Mouse (Mus musculus) kidney, embryonic 15.5 days (tissue): ENCODE results near the gene Ipo7. TPM values are rescaled to one million over a fixed set of nuclear protein-coding genes. Genes with fewer than 3 reads are reported as not detected.
"Not testable (repeated sequence)": the region's sequence is repeated elsewhere in the genome, so short reads cannot be mapped to it uniquely, and the experiment has no call there.

Experiments
- ATAC-seq: fragments of 200-750 bp; cut with Nextera tagmentation; replicated peaks from 2 replicates; pipeline ENCODE4 v1.8.0; 2017; ENCODE audit warnings: moderate TSS enrichment; ENCODE audit not compliant: low FRiP score
- H3K27ac ChIP-seq: fragments of 300-500 bp; sonication (generic); 2 replicates; pipeline ENCODE4 v1.5.1; 2015; ENCODE audit warnings: mild to moderate bottlenecking, inconsistent platforms
- H3K27me3 ChIP-seq: fragments of 300-500 bp; sonication (generic); 2 replicates; pipeline ENCODE4 v1.6.1; 2015; ENCODE audit warnings: inconsistent platforms
- H3K36me3 ChIP-seq: fragments of 300-500 bp; sonication (generic); 2 replicates; pipeline ENCODE4 v1.6.1; 2015; ENCODE audit warnings: inconsistent platforms
- H3K4me1 ChIP-seq: fragments of 300-500 bp; sonication (generic); 2 replicates; pipeline ENCODE4 v1.6.1; 2015; ENCODE audit warnings: inconsistent platforms
- H3K4me2 ChIP-seq: fragments of 300-500 bp; sonication (generic); 2 replicates; pipeline ENCODE4 v1.6.1; 2015; ENCODE audit warnings: moderate library complexity, mild to moderate bottlenecking, inconsistent platforms
- H3K4me3 ChIP-seq: fragments of 300-500 bp; sonication (generic); replicated peaks from 2 replicates; pipeline ENCODE4 v1.5.1; 2015; ENCODE audit warnings: mild to moderate bottlenecking, inconsistent platforms
- H3K9ac ChIP-seq: fragments of 300-500 bp; sonication (generic); 2 replicates; pipeline ENCODE4 v1.6.1; 2015; ENCODE audit warnings: mild to moderate bottlenecking, inconsistent platforms
- H3K9me3 ChIP-seq: fragments of 300-500 bp; sonication (generic); replicated peaks from 2 replicates; pipeline ENCODE4 v1.6.1; 2016; ENCODE audit warnings: inconsistent platforms
- WGBS: fragments of 180-500 bp; shearing (Covaris S2); methylation state at CpG from one replicate; pipeline ENCODE4 v1.1.7; 2015; ENCODE audit warnings: mixed read lengths; 5-methylcytosine and 5-hydroxymethylcytosine counted together
- polyA plus RNA-seq: library from polyadenylated mRNA; unstranded; fragments of >200 nt; fragmentation: Nextera tagmentation; extraction: Ambion mirVana; gene quantifications from 2 replicates; pipeline ENCODE4 v1.2.1, GENCODE M21; 2015

Ipo7 gene
- polyA plus RNA-seq, 1 experiment from 2014 or later = 53.8 TPM

DNA sequence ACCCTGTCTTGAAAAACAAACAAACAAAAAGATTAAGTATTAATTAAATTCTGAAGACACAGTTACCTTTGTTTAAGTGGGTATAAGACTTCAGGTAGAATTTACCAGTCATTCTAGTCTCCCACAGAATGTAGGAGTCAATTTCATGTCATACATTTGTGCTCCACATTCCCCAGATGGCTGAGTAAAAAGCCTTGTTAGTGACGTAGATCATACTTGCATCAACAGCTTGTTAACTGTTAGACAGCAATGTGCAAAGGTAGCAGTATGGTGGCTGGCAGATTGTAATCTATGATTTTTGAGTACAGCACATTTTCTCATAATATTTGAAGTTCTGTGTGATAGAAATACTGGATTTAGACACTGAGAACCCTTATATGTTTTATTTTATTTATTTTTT is 10.8 kb downstream of the Ipo7 start:
- WGBS = 78% methylated on average over 1 of the region's 1 CpGs
- H3K4me3 ChIP-seq = no peak overlapping the region
- no peaks in the 10 kb centered on the region; the same call in 1 of the 2 replicates for H3K9me3 ChIP-seq
- no peak overlapping the region for H3K4me2 ChIP-seq
- ATAC-seq = no peak
- no peaks in the 10 kb centered on the region for H3K4me1 ChIP-seq
- H3K9ac ChIP-seq = no peak overlapping the region
- H3K27ac ChIP-seq = no peak overlapping the region
- peaks cover 62% of the 10 kb centered on the region for H3K36me3 ChIP-seq
- no peaks in the 10 kb centered on the region for H3K27me3 ChIP-seq

DNA sequence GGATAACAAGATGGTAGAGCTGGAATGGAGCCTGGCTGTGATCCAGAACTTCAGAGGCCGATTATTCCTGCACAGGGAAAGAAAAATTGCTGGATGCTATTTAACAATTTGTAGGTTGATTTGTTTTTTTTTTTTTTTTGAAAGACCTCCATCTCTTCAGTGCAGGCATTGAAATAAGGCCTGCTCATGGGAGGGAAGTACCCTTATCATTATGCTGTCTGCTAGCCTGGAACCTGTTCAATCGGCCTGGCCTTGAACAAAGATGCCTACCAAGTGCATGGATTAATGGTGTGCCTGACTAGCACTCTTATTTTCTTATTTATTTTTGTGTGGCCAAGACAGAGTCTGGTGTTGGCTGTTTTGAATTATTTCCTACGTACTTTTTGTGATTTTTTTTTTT is 12.3 kb downstream of the Ipo7 start:
- Histone ChIP-seq H3K4me3 (no peak overlapping the region), H3K27me3 (no peaks in the 10 kb centered on the region)
- 84% methylated on average over 3 of the region's 3 CpGs for WGBS

DNA sequence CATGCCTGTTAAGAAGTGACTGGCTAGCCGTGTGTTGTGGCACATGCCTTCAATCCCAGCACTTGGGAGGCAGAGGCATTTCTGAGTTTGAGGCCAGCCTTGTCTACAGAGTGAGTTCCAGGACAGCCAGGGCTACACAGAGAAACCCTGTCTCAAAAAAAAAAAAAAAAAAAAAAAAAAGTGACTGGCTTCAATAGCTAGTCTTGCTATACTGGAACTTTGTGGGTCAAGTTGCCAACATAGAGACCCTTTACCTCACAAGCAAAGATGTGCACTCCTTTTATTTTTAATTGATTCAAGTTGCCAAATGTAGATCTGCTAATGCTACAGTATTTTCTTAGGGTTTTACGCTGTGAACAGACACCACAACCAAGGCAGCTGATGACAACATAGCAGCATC is 39.6 kb downstream of the Ipo7 start:
- not testable (repeated sequence) for ATAC-seq, H3K4me3 ChIP-seq, H3K27me3 ChIP-seq, H3K9ac ChIP-seq, H3K4me2 ChIP-seq, H3K4me1 ChIP-seq, H3K9me3 ChIP-seq, H3K27ac ChIP-seq
- H3K36me3 ChIP-seq = peaks cover 51% of the 10 kb centered on the region
- 96% methylated on average over 2 of the region's 2 CpGs for WGBS

More for the DNA sequence above, 12.3 kb downstream of the Ipo7 start:
- no peak overlapping the region for H3K27ac ChIP-seq
- no peak for ATAC-seq
- no peaks in the 10 kb centered on the region for H3K9me3 ChIP-seq
- no peak overlapping the region for H3K4me2 ChIP-seq
- H3K36me3 ChIP-seq = peaks cover 63% of the 10 kb centered on the region
- no peak overlapping the region for H3K9ac ChIP-seq
- no peaks in the 10 kb centered on the region for H3K4me1 ChIP-seq

- Histone ChIP-seq H3K27me3 (no peaks in the 10 kb centered on the region), H3K27ac (peak overlapping the region; percentile 1; the same call in 1 of the 2 replicates), H3K9me3 (no peaks in the 10 kb centered on the region), H3K4me1 (peaks cover 13% of the 10 kb centered on the region; the same call in 1 of the 2 replicates), H3K4me3 (no peak overlapping the region), H3K36me3 (peaks cover 38% of the 10 kb centered on the region), H3K4me2 (no peak overlapping the region), H3K9ac (no peak overlapping the region)
- ATAC-seq = no peak
- WGBS = 89% methylated on average over 12 of the region's 12 CpGs
Measured at GRCm38 (mm10) chr7:110059092-110059785, 41.2 kb downstream of the Ipo7 start.

GRCm38 (mm10) chr7:110060106-110060668 is 42.1 kb downstream of the Ipo7 start:
- H3K4me3 ChIP-seq = peak overlapping the region; percentile 80
- peak overlapping the region; percentile 69 for H3K4me2 ChIP-seq
- H3K9me3 ChIP-seq = no peaks in the 10 kb centered on the region
- no peak for ATAC-seq
- H3K27ac ChIP-seq = peak overlapping the region; percentile 99
- H3K4me1 ChIP-seq = peaks cover 13% of the 10 kb centered on the region; the same call in 1 of the 2 replicates
- 17% methylated on average over 5 of the region's 5 CpGs for WGBS
- H3K9ac ChIP-seq = peak overlapping the region; percentile 89
- H3K27me3 ChIP-seq = no peaks in the 10 kb centered on the region
- peaks cover 28% of the 10 kb centered on the region for H3K36me3 ChIP-seq

DNA sequence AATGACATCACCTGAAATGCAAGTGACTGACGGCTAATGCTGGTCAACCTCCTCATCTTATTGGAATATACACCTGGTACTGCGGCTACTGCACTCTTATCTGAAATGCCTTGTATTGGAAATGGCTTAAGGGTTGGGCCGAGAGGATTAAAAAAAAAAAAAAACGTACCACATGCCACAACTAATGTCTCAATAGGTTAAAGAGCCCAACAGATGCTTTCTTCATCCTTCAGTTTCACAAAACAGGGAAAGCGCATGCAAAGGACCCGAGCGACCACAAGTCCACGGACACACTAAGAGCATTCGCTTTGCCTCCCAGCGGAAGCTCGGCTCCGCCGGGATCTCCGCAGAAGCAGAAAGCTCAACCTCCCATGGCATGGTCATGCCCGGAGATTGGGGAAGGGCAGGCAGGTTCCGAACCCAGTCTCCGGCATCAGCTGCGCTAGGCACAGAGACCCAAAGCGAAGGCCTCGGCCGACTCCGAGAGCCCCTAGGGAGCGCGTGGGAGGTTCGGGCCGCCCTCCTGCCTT is 42.7 kb downstream of the Ipo7 start:
- peak overlapping the region; percentile 80 for H3K4me3 ChIP-seq
- H3K27me3 ChIP-seq = no peaks in the 10 kb centered on the region
- peaks cover 13% of the 10 kb centered on the region; the same call in 1 of the 2 replicates for H3K4me1 ChIP-seq
- H3K9ac ChIP-seq = peak overlapping the region; percentile 89
- under 1% methylated on average over 26 of the region's 26 CpGs for WGBS
- ATAC-seq = peak; percentile 15
- H3K4me2 ChIP-seq = peak overlapping the region; percentile 69
- H3K27ac ChIP-seq = peak overlapping the region; percentile 99
- peaks cover 25% of the 10 kb centered on the region for H3K36me3 ChIP-seq
- H3K9me3 ChIP-seq = no peaks in the 10 kb centered on the region

DNA sequence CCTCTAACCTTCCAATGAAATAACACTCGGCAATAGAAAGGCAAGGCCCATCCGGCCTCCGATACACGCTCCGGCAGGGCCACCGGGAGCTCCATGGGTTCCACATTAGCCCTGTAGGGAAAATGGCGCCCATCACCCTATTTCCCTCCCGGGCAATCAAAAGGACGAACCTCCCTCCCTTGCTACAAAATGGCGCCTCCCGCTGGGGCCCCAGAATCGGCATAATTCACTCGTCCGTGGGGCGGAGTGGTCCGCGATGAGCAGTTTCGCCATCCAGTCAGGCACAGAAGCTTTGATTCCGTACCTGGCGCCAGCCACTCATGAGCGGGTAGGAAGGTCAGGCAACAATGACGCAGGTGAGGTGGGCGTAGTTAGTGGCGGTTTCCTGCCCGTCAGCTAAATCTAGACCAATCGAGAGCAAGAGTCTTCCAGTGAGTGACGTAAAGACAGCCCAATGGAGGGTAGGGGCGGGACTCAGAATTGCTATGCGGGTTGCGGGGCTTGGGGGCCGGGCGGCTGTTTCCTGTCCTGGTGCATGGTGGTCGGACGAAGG is 43.2 kb downstream of the Ipo7 start, which contains the start of gene Zfp143:
Gene Zfp143, plus strand, starts transcription at position 19 of the 553 bp plus-strand sequence.
- Histone ChIP-seq H3K4me1 (peaks cover 13% of the 10 kb centered on the region; the same call in 1 of the 2 replicates), H3K9ac (peak within 1 kb of the TSS; percentile 89), H3K9me3 (no peaks in the 10 kb centered on the region), H3K4me3 (peak within 1 kb of the TSS; percentile 80), H3K27me3 (no peaks in the 10 kb centered on the region), H3K4me2 (peak within 1 kb of the TSS; percentile 69), H3K36me3 (peaks cover 21% of the 10 kb centered on the region), H3K27ac (peak within 1 kb of the TSS; percentile 100)
- peak; percentile 99 for ATAC-seq
- WGBS = under 1% methylated on average over 34 of the region's 34 CpGs

DNA sequence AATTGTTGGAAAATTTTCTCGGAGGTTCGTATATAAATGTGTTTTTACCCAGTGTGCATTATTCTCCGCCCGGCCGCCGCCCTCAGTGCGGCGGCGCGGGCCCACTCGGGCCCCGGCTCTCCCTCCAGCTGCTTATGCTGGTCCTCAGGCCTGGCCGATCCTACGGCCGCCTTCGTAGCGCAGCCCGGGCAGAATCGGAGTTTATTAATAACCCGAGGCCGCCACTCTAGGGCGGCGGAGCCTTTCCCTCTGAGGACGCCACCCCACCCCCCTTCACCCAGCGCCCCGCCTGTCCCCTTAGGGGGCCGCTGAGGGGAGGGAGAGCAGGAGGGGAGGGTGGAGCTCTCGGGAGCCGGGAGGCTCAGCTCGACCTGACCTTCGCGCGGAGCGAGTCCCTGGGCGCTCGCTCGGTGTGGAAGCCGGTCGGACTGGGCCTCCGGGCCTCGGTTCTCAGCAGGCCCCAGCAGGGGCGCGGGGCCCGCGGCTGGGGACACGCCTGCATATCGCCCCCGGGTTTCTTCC is 43.7 kb downstream of the Ipo7 start:
- H3K27ac ChIP-seq = peak overlapping the region; percentile 100
- peak overlapping the region; percentile 80 for H3K4me3 ChIP-seq
- no peaks in the 10 kb centered on the region for H3K9me3 ChIP-seq
- peak; percentile 87 for ATAC-seq
- WGBS = under 1% methylated on average over 47 of the region's 48 CpGs
- H3K9ac ChIP-seq = peak overlapping the region; percentile 72
- H3K36me3 ChIP-seq = peaks cover 17% of the 10 kb centered on the region
- peak overlapping the region; percentile 58 for H3K4me2 ChIP-seq
- peaks cover 13% of the 10 kb centered on the region; the same call in 1 of the 2 replicates for H3K4me1 ChIP-seq
- H3K27me3 ChIP-seq = no peaks in the 10 kb centered on the region

DNA sequence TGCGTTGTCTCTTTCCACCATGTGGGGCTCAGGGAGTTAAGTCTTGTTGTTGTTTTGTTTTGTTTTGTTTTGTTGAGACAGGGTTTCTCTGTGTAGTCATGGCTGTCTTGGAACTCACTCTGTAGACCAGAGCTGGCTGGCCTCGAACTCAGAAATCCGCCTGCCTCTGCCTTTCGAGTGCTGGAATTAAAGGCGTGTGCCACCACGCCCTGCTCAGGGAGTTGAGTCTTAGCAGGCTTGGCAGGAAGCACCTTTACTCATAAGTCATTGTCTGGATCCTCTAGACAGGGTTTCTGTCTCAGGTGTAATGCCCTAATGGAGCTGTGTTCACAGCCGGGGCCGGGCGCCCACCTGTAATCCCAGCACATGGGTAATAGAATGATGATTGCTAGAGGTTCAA is 45.7 kb downstream of the Ipo7 start:
- H3K27ac ChIP-seq = no peak overlapping the region
- no peaks in the 10 kb centered on the region for H3K27me3 ChIP-seq
- ATAC-seq = no peak
- H3K4me3 ChIP-seq = no peak overlapping the region
- peaks cover 13% of the 10 kb centered on the region; the same call in 1 of the 2 replicates for H3K4me1 ChIP-seq
- no peak overlapping the region for H3K9ac ChIP-seq
- no peaks in the 10 kb centered on the region for H3K9me3 ChIP-seq
- no peak overlapping the region for H3K4me2 ChIP-seq
- peaks cover 17% of the 10 kb centered on the region for H3K36me3 ChIP-seq
- WGBS = 96% methylated on average over 9 of the region's 9 CpGs

DNA sequence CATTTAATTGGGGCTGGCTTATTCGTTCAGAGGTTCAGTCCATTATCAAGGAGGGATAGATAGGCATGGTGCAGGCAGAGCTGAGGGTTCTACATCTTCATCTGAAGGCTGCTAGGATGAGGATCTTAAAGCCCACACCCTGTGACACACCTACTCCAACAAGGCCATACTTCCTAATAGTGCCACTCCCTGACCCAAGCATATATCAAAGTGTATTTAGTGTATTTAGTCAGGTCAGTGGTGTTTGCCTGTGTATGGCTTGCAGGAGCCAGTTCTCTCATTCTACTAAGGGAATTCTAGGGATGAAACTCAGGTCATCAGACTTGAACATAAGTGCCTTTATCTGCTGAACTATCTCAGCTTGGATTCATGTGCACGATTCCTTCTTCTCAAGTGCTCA is 51.0 kb downstream of the Ipo7 start:
- Histone ChIP-seq H3K27ac (no peak overlapping the region), H3K4me2 (no peak overlapping the region), H3K9me3 (no peaks in the 10 kb centered on the region), H3K9ac (no peak overlapping the region), H3K4me3 (no peak overlapping the region), H3K36me3 (peaks cover 61% of the 10 kb centered on the region), H3K4me1 (no peaks in the 10 kb centered on the region), H3K27me3 (no peaks in the 10 kb centered on the region)
- no peak for ATAC-seq
- 92% methylated on average over 2 of the region's 2 CpGs for WGBS

GRCm38 (mm10) chr7:110078168-110078567 is 60.1 kb downstream of the Ipo7 start:
- no peaks in the 10 kb centered on the region for H3K4me1 ChIP-seq
- no peak overlapping the region for H3K27ac ChIP-seq
- no peak overlapping the region for H3K4me3 ChIP-seq
- ATAC-seq = no peak
- no peak overlapping the region for H3K4me2 ChIP-seq
- H3K36me3 ChIP-seq = peaks cover 96% of the 10 kb centered on the region
- 89% methylated on average over 5 of the region's 5 CpGs for WGBS
- H3K9ac ChIP-seq = no peak overlapping the region
- no peaks in the 10 kb centered on the region for H3K9me3 ChIP-seq
- no peaks in the 10 kb centered on the region for H3K27me3 ChIP-seq
